Mouse (Mus musculus) E14TG2a.4 (cell line): ENCODE data around the gene Spata21.

Source experiments
- CTCF ChIP-seq: conservative IDR thresholded peaks from 2 replicates; pipeline ENCODE4 v1.5.1; 2014; ENCODE audit warnings: low read length
- NANOG ChIP-seq: IDR thresholded peaks from 2 replicates; pipeline ENCODE4 v1.6.1; 2014; ENCODE audit warnings: borderline replicate concordance, low read length, mixed read lengths

- TF ChIP-seq CTCF (no peak), NANOG (no peak)
Measured at GRCm38 (mm10) chr4:141041117-141041516, 47.0 kb upstream of the Spata21 start.
